Mouse (Mus musculus) limb, embryonic 13.5 days (tissue): ENCODE results near the gene Ppara. TPM values are rescaled to one million over a fixed set of nuclear protein-coding genes. Genes with fewer than 3 reads are reported as not detected.

Experiments used
- ATAC-seq: fragments of 200-750 bp; cut with Nextera tagmentation; 2 replicates; pipeline ENCODE4 v1.8.0; 2017; ENCODE audit warnings: low read depth, moderate number of reproducible peaks, moderate TSS enrichment; ENCODE audit not compliant: low FRiP score
- H3K27ac ChIP-seq: fragments of 300-500 bp; sonication (generic); 2 replicates; pipeline ENCODE4 v1.5.1; 2015; ENCODE audit warnings: inconsistent platforms, mild to moderate bottlenecking, moderate library complexity
- H3K27me3 ChIP-seq: fragments of 300-500 bp; sonication (generic); 2 replicates; pipeline ENCODE4 v1.6.1; 2015; ENCODE audit warnings: mild to moderate bottlenecking, inconsistent platforms
- H3K36me3 ChIP-seq: fragments of 300-500 bp; sonication (generic); 2 replicates; pipeline ENCODE4 v1.6.1; 2015; ENCODE audit warnings: inconsistent platforms, mild to moderate bottlenecking, moderate library complexity
- H3K4me1 ChIP-seq: fragments of 300-500 bp; sonication (generic); 2 replicates; pipeline ENCODE4 v1.6.1; 2015; ENCODE audit warnings: inconsistent platforms
- H3K4me2 ChIP-seq: fragments of 300-500 bp; sonication (generic); replicated peaks from 2 replicates; pipeline ENCODE4 v1.6.1; 2015; ENCODE audit warnings: inconsistent platforms, mild to moderate bottlenecking, moderate library complexity
- H3K4me3 ChIP-seq: fragments of 300-500 bp; sonication (generic); 2 replicates; pipeline ENCODE4 v1.5.1; 2015; ENCODE audit warnings: moderate library complexity, mild to moderate bottlenecking, inconsistent platforms
- H3K9ac ChIP-seq: fragments of 300-500 bp; sonication (generic); 2 replicates; pipeline ENCODE4 v1.6.1; 2015; ENCODE audit warnings: mild to moderate bottlenecking, inconsistent platforms
- H3K9me3 ChIP-seq: fragments of 300-500 bp; sonication (generic); 2 replicates; pipeline ENCODE4 v1.6.1; 2016; ENCODE audit warnings: inconsistent platforms
- WGBS: fragments of 180-500 bp; shearing (Covaris S2); methylation state at CpG from one replicate; pipeline ENCODE4 v1.1.7; 2015; 5-methylcytosine and 5-hydroxymethylcytosine counted together
- polyA plus RNA-seq: library from polyadenylated mRNA; unstranded; fragments of >200 nt; fragmentation: Nextera tagmentation; extraction: Ambion mirVana; gene quantifications from 2 replicates; pipeline ENCODE4 v1.2.1, GENCODE M21; 2015

Ppara gene
- polyA plus RNA-seq, 1 experiment from 2014 or later: 2.4 TPM

DNA sequence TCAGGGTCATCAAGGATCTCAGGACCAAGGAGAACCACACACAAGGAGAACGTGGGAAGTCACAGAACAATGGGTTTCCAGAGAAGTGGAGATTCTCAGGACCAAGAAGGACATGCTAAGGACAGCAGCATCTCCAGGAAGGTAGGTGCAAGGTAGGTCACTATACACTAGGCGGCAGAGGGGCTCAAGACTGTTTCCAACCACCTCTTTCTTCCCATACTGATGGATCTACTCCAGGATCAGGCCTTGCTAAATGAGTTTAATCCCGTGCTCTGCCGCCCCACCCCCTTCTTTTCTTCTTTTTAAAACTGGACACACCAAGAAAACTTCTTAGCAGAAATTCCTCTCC is 87.2 kb downstream of the Ppara start:
- WGBS: 16% methylated on average over 4 of the region's 4 CpGs
- Histone ChIP-seq H3K36me3 (no peaks in the 10 kb centered on the region), H3K9ac (peak overlapping the region; percentile 84), H3K27me3 (peaks cover 16% of the 10 kb centered on the region), H3K4me2 (peak overlapping the region; percentile 96), H3K4me3 (peak overlapping the region; percentile 58), H3K4me1 (no peaks in the 10 kb centered on the region), H3K27ac (no peak overlapping the region), H3K9me3 (peaks cover 25% of the 10 kb centered on the region)
- ATAC-seq: peak; percentile 44; the same call in 1 of the 2 replicates

DNA sequence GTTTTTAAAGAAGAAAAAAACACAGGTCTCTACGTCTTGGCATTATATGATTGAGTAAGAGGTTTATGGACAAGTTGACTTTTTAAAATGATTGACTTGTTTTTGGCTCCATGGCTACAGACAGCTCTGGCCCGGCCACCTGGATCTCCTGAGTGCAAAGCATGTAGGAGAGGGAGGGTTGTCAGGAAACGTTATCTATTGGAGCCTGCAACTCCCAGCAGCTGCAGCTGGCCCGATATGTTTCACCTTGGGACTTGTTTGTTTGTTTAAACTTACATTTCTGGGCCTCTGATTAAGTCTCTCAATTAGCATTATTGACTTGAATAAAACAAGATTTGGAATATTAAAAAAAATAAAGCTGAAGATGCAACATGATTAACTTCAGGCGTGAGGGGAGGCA is 91.9 kb downstream of the Ppara start:
- no peak overlapping the region for H3K27ac ChIP-seq
- peaks cover 4% of the 10 kb centered on the region; the same call in 1 of the 2 replicates for H3K4me1 ChIP-seq
- H3K27me3 ChIP-seq: peaks cover 6% of the 10 kb centered on the region; the same call in 1 of the 2 replicates
- WGBS: 64% methylated on average over 5 of the region's 5 CpGs
- H3K4me3 ChIP-seq: no peak overlapping the region
- H3K36me3 ChIP-seq: no peaks in the 10 kb centered on the region
- no peak overlapping the region for H3K9ac ChIP-seq
- ATAC-seq: no peak
- H3K4me2 ChIP-seq: no peak overlapping the region
- no peaks in the 10 kb centered on the region for H3K9me3 ChIP-seq

DNA sequence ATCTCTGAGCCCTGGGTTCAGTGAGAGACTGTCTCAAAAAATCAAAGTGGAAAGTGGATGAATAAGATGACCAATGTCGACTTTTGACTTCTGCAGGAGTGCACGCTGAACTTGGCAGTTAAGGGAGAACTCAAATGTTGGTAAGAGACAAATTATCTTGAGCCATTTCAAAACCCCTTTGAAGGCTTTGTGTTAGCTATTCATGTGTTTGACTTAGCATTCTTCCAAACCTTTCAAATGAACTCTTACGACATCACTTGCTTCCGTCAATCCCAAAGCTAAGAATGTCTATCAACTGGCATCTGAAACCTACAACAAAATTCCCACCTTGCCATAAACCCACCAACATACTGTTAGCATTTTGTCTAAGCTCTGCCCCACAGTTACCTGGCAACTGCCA is 93.3 kb downstream of the Ppara start:
- Histone ChIP-seq H3K9me3 (no peaks in the 10 kb centered on the region), H3K4me3 (no peak overlapping the region), H3K27me3 (no peaks in the 10 kb centered on the region), H3K27ac (no peak overlapping the region), H3K4me2 (no peak overlapping the region), H3K4me1 (peaks cover 14% of the 10 kb centered on the region), H3K36me3 (no peaks in the 10 kb centered on the region), H3K9ac (no peak overlapping the region)
- 88% methylated on average over 4 of the region's 4 CpGs for WGBS
- ATAC-seq: no peak

DNA sequence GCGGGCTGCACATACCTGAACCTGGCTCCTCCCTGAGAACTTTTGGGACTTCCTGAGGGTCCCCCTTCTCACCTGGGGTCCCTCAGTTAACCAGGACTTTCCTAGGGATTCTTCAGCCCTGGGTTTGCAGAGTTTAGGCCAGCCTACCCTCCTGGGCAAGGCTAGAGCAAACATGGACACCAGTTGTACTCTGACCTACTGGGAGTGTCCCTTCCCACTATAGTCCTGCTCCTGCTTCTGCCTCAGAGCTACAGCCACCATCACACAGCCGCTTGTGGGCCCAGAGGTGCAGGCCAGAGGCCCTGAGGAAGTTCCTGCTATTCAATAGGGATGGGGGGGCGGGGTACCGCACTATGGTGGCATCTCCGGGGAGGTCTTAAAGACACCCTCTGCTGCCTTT is 94.7 kb downstream of the Ppara start:
- Histone ChIP-seq H3K27me3 (no peaks in the 10 kb centered on the region), H3K9me3 (no peaks in the 10 kb centered on the region), H3K4me1 (peaks cover 15% of the 10 kb centered on the region), H3K36me3 (no peaks in the 10 kb centered on the region), H3K9ac (no peak overlapping the region; the same call in 1 of the 2 replicates), H3K4me2 (no peak overlapping the region), H3K4me3 (no peak overlapping the region), H3K27ac (no peak overlapping the region)
- no peak for ATAC-seq
- 71% methylated on average over 5 of the region's 5 CpGs for WGBS

DNA sequence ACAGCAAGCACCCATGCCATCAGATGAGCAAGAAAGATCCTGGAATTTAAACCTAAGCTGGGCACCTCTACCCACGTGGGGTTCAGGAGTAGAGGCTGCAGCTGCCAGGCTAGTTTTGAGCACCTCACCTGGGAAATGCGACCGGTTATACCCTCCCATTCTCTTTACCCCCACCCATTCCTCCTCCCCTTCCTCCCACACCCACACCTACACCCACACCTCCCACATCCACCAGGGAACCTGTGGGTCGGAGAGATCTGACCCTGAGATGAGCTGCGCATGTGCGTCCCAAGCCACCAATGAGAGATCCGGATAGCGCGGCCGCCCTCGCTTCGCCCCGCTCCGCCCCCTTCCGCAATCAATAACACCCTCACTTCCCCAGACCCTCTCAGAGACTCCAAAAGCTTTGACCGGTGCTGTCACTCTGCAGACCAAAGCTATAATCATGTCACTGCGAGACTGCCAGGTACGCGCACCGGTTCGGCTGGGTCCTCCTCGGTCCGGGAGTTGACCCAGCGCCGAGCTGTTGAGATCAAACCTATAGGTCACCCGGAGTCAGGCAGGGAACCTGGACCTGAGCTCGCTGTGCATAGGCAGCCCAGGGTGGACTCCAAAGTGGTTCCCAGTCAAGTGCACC is 97.3 kb downstream of the Ppara start, which contains the start of gene Ttc38:
TSS of gene Ttc38 (plus strand) at position 353 of the 637 bp plus-strand sequence.
- Histone ChIP-seq H3K4me1 (peaks cover 15% of the 10 kb centered on the region), H3K36me3 (peaks cover 7% of the 10 kb centered on the region), H3K27ac (no peak within 1 kb of the TSS), H3K27me3 (no peaks in the 10 kb centered on the region), H3K9ac (peak within 1 kb of the TSS; percentile 72), H3K9me3 (no peaks in the 10 kb centered on the region), H3K4me2 (peak within 1 kb of the TSS; percentile 74), H3K4me3 (peak within 1 kb of the TSS; percentile 62)
- 1% methylated on average over 27 of the region's 27 CpGs for WGBS
- peak; percentile 92 for ATAC-seq

DNA sequence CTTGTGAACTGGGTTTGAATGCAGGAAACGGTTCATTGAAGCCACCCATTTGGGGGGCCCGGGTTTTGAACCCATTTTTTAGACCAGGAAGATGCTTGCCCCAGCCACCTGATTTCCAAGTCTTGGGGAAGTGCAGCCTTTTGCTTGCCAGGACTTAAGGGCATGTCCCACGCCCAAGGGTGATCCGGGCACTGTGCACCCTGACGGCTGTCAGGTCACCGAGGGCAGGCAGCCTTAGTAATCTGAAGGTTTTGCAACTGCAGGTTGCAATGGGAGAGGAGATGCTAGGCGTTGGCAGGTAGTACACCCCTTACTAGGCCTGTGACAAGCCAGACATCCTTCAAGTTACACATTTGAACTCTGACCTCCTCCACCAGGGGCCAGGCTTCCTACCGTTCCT is 97.8 kb downstream of the Ppara start:
- no peak for ATAC-seq
- Histone ChIP-seq H3K4me2 (peak overlapping the region; percentile 74), H3K36me3 (peaks cover 7% of the 10 kb centered on the region), H3K4me1 (peaks cover 15% of the 10 kb centered on the region), H3K4me3 (peak overlapping the region; percentile 62), H3K9me3 (no peaks in the 10 kb centered on the region), H3K27me3 (no peaks in the 10 kb centered on the region), H3K9ac (peak overlapping the region; percentile 72), H3K27ac (no peak overlapping the region)
- 43% methylated on average over 8 of the region's 8 CpGs for WGBS

DNA sequence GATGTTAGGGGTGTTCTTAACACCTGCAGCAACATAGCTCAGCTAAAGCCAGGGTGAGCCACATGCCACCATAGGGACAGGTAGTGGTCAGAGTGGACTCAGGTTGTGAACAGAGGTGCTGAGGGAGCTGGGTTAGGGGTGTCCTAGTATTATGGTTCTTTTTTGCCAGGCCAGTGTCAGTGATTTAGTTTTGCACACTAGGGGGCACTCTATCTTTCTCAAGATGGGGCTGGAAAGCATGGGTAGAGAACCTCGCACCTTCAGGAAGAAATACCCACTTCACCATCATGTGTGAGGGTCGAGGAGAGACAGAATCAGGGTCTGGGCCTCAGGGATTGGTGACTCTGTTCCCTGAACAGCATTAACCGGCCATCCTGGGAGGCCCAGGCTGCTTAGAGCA is 100.6 kb downstream of the Ppara start:
- no peak overlapping the region for H3K4me2 ChIP-seq
- 54% methylated on average over 3 of the region's 3 CpGs for WGBS

DNA sequence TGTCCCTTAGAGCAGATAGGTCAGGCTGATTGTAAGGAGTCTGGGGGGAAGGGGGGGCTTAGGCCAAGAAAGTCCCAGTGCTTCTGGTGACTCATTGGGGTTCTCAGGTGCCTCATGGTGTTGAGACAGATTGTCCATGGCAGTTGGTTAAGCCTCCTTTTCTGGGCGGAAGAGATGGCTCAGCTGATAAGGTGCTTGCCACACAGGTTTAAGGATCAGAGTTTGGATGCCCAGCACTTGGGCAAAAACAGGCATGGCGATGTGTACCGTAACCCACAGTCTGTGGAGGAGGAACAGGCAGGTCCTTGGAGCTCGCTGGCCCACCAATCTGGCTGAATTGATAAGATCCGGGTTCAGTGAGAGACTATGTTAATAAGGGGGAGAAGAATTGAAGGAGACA is 102.1 kb downstream of the Ppara start:
- no peak for ATAC-seq
- no peak overlapping the region for H3K27ac ChIP-seq
- no peak overlapping the region for H3K4me3 ChIP-seq
- no peak overlapping the region for H3K9ac ChIP-seq
- WGBS: 92% methylated on average over 5 of the region's 5 CpGs
- peaks cover 9% of the 10 kb centered on the region for H3K4me1 ChIP-seq
- H3K4me2 ChIP-seq: no peak overlapping the region
- H3K9me3 ChIP-seq: no peaks in the 10 kb centered on the region
- H3K27me3 ChIP-seq: no peaks in the 10 kb centered on the region
- H3K36me3 ChIP-seq: peaks cover 7% of the 10 kb centered on the region

More for the DNA sequence above, 100.6 kb downstream of the Ppara start:
- H3K4me1 ChIP-seq: peaks cover 15% of the 10 kb centered on the region
- no peaks in the 10 kb centered on the region for H3K9me3 ChIP-seq
- H3K27me3 ChIP-seq: no peaks in the 10 kb centered on the region
- H3K36me3 ChIP-seq: peaks cover 7% of the 10 kb centered on the region
- no peak overlapping the region for H3K27ac ChIP-seq
- no peak for ATAC-seq
- H3K4me3 ChIP-seq: no peak overlapping the region
- no peak overlapping the region for H3K9ac ChIP-seq

DNA sequence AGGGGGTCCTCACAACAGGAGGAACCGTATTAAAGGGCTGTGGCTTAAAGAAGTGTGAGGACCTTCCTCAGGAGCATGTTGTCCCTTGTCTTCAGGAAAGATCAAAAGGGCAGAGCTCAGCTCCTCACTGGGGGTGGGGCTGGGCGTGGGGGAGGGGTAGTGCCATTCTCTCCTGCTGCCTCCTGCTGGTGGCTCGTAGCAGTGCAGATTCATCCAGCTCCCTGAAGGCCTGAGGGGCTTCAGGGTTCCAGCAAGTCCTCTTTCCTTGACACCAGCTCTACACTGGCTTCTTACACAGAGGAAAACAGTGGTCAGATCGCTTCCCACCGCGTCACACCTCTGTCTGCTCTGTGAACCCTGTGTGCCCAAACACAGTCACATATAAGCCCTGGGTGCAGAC is 106.2 kb downstream of the Ppara start:
- H3K4me2 ChIP-seq: no peak overlapping the region
- no peaks in the 10 kb centered on the region for H3K9me3 ChIP-seq
- no peak for ATAC-seq
- H3K36me3 ChIP-seq: peaks cover 5% of the 10 kb centered on the region
- H3K27ac ChIP-seq: no peak overlapping the region
- H3K9ac ChIP-seq: no peak overlapping the region
- H3K27me3 ChIP-seq: no peaks in the 10 kb centered on the region
- H3K4me3 ChIP-seq: no peak overlapping the region
- WGBS: 31% methylated on average over 6 of the region's 6 CpGs
- no peaks in the 10 kb centered on the region for H3K4me1 ChIP-seq

DNA sequence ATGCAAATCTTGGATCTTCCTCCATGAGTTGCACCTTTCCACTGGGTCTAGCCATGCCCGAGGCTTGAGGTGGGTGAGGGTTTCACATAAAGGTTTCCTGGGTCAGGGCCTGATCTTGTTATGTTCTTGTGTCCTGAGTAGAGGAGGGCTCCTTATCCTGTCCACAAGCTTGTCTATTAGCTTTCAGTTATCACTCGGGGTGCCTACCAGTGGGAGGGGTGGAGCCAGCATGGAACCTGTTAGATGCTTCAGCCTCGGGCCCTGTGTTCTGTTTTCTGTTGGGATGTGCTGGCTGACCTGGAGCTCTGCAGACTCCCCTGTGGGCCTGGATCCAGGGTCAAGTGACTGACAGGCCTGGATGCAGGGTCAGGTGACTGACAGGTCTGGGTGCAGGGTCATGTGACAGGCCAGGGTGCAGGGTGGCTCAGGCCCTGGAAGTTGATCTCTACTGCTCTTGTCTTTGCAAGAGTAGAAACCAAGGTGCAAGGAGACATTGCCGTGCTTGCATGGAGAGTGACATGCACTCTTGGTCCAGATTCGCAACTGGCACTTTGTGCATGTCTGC is 107.1 kb downstream of the Ppara start:
- 69% methylated on average over 5 of the region's 5 CpGs for WGBS

DNA sequence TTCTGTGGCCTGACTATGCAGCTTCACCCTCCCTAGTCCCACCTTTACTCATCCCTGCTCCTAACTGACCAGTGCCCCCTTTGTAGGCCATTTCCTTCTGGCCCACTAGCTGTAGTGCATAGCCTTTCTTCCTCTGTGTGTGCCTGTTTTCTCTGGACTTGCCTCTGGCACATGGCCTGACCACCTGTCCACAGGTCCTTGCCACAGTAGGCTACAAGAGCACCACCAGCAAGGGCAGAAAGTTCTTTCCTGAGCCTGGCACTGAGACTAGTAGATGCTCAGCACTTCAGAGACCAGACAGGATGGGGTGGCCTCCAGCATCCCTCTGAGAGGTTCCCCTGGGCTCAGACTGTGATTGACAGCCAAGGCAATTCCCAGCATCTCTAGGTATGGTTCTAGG is 110.3 kb downstream of the Ppara start:
- Histone ChIP-seq H3K27me3 (no peaks in the 10 kb centered on the region), H3K9ac (no peak overlapping the region), H3K4me1 (no peaks in the 10 kb centered on the region), H3K27ac (no peak overlapping the region), H3K4me2 (no peak overlapping the region), H3K9me3 (no peaks in the 10 kb centered on the region), H3K36me3 (no peaks in the 10 kb centered on the region; the same call in none of the 2 replicates), H3K4me3 (no peak overlapping the region)
- ATAC-seq: no peak

More for the DNA sequence above, 107.1 kb downstream of the Ppara start:
- Histone ChIP-seq H3K4me3 (no peak overlapping the region), H3K27me3 (no peaks in the 10 kb centered on the region), H3K4me2 (no peak overlapping the region), H3K9me3 (no peaks in the 10 kb centered on the region), H3K4me1 (no peaks in the 10 kb centered on the region), H3K36me3 (no peaks in the 10 kb centered on the region; the same call in none of the 2 replicates), H3K9ac (no peak overlapping the region), H3K27ac (no peak overlapping the region)
- ATAC-seq: no peak

DNA sequence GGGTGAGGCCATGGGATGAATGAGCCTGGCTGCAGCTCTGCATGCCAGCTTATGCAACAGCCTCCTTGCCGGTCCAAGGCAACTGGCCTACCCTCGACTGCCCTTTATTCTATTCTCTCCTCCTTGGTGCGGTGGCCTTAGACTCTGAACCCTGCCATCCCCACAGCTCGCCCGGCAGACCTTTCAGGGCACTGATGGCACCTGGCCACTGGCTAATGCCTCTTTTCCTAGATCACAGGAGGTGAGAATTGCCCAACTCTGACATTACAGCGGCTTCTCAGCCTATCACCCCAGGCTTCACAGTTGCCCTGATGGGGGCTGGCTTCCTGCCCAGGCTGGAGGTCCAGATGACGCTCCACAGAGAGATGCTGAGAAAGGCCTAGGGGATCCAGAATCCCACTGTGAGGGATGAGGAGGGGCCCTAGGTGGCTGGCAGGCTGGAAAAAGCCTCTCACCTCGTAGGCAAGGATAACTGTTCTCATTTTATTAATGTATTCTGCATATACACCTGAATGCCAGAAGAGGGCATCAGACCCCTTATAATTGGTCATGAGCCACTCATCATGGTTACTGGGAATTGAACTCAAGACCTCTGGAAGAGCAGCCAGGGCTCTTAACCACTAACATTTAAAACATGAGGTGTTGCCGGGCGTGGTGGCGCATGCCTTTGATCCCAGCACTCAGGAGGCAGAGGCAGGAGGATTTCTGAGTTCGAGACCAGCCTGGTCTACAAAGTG is 117.0 kb downstream of the Ppara start:
- 79% methylated on average over 12 of the region's 12 CpGs for WGBS
- Histone ChIP-seq H3K9ac (no peak overlapping the region), H3K4me2 (no peak overlapping the region), H3K27me3 (no peaks in the 10 kb centered on the region), H3K4me1 (no peaks in the 10 kb centered on the region), H3K9me3 (no peaks in the 10 kb centered on the region), H3K27ac (no peak overlapping the region), H3K4me3 (no peak overlapping the region), H3K36me3 (peaks cover 1% of the 10 kb centered on the region; the same call in 1 of the 2 replicates)
- no peak for ATAC-seq
